Mouse (Mus musculus): ENCODE data around the gene Lonrf2.

GRCm38 (mm10) chr1:38869398-38870195 lies 33.1 kb upstream of the Lonrf2 start:
- TF ChIP-seq REST (IDR thresholded peaks at IDR 0.05; ENCODE audit: insufficient read depth, insufficient read length) (no peak), MAX (IDR thresholded peaks at IDR 0.05; ENCODE audit: low read depth) (no peak), POLR2A (IDR thresholded peaks at IDR 0.05; ENCODE audit: insufficient read length, low read depth) (no peak), MYOD1 (IDR thresholded peaks at IDR 0.05; ENCODE audit: control insufficient read depth in 1 of 3, insufficient read length in 2 of 3, low read depth in 2 of 3) (no peak), E2F4 (IDR thresholded peaks at IDR 0.05; ENCODE audit: insufficient read depth) (no peak), TCF12 (IDR thresholded peaks at IDR 0.05; ENCODE audit: insufficient read depth, poor library complexity, severe bottlenecking) (no peak)

Data from myocyte (in vitro differentiated cells).